Mouse (Mus musculus): ENCODE results near the gene Hmcn1.

- TF ChIP-seq MAX (IDR thresholded peaks at IDR 0.05; ENCODE audit: low read depth) = no peak
- TF ChIP-seq POLR2A (IDR thresholded peaks at IDR 0.05; ENCODE audit: insufficient read length, low read depth) = no peak
- TF ChIP-seq E2F4 (IDR thresholded peaks at IDR 0.05; ENCODE audit: insufficient read depth) = no peak
- no peak for TF ChIP-seq MYOD1 (IDR thresholded peaks at IDR 0.05; ENCODE audit: control insufficient read depth in 1 of 3, insufficient read length in 2 of 3, low read depth in 2 of 3)
- no peak for TF ChIP-seq USF1 (IDR thresholded peaks at IDR 0.05; ENCODE audit: low read depth)
Measured at GRCm38 (mm10) chr1:150878421-150878820, 114.8 kb downstream of the Hmcn1 start.

Data from myocyte (in vitro differentiated cells).